Mouse (Mus musculus) heart, adult 2 months (tissue): ENCODE measurements around the gene Rsbn1. TPM values are rescaled to one million over a fixed set of nuclear protein-coding genes. Genes with fewer than 3 reads are reported as not detected.

Experiments used
- DNase-seq, 2 experiments: peaks; one replicate each; pipeline ENCODE4 v3.0.0; 2021
- H3K27ac ChIP-seq: fragments of 200-600 bp; 2 replicates; pipeline ENCODE4 v1.8.1; 2022
- H3K27me3 ChIP-seq: fragments of 200-500 bp; 2 replicates; pipeline ENCODE4 v1.6.1; 2012; ENCODE audit warnings: mild to moderate bottlenecking, low read length, inconsistent platforms, mixed read lengths; ENCODE audit not compliant: control insufficient read depth, insufficient read depth
- H3K36me3 ChIP-seq: fragments of 200-500 bp; 2 replicates; pipeline ENCODE4 v1.6.1; 2012; ENCODE audit warnings: low read length, inconsistent platforms; ENCODE audit not compliant: control insufficient read depth, insufficient read depth
- H3K4me1 ChIP-seq: fragments of 200-500 bp; 2 replicates; pipeline ENCODE4 v1.6.1; 2011; ENCODE audit warnings: low read length; ENCODE audit not compliant: control insufficient read depth, insufficient read depth
- H3K4me3 ChIP-seq: fragments of 200-600 bp; 2 replicates; pipeline ENCODE4 v1.8.1; 2022
- H3K79me2 ChIP-seq: fragments of 200-500 bp; replicated peaks from 2 replicates; pipeline ENCODE4 v1.6.1; 2012; ENCODE audit warnings: mild to moderate bottlenecking, inconsistent platforms, low read length, moderate library complexity, mixed read lengths; ENCODE audit not compliant: control insufficient read depth, insufficient read depth
- H3K9ac ChIP-seq: fragments of 200-500 bp; 2 replicates; pipeline ENCODE4 v1.6.1; 2012; ENCODE audit warnings: low read depth, mild to moderate bottlenecking, control low read depth, inconsistent platforms, low read length, mixed read lengths
- CTCF ChIP-seq: fragments of 200-600 bp; IDR thresholded peaks from 2 replicates; pipeline ENCODE4 v1.8.1; 2022; ENCODE audit warnings: antibody characterized with exemption, mild to moderate bottlenecking, moderate library complexity
- EP300 ChIP-seq: fragments of 200-500 bp; IDR thresholded peaks from 2 replicates; pipeline ENCODE4 v1.6.1; 2011; ENCODE audit warnings: low read depth, low read length, control low read depth; ENCODE audit not compliant: insufficient read depth
- POLR2A ChIP-seq: fragments of 200-500 bp; IDR thresholded peaks from 2 replicates; pipeline ENCODE4 v1.6.1; 2011; ENCODE audit warnings: mild to moderate bottlenecking, low read depth, low read length, control low read depth; ENCODE audit not compliant: insufficient read depth
- WGBS: fragments of 180-500 bp; shearing (Covaris S2); methylation state at CpG from one replicate; pipeline ENCODE4 v1.1.7; 2018; 5-methylcytosine and 5-hydroxymethylcytosine counted together
- intact Hi-C: fragments of 180-260 bp; cut with DNase I; formaldehyde crosslinking; loops from one replicate; pipeline ENCODE4 v1.15.1; 2025
- polyA plus RNA-seq: library from polyadenylated mRNA; depleted of rRNA; stranded (reverse); fragments of >200 nt; gene quantifications from 2 replicates; pipeline ENCODE4 v1.2.3, GENCODE M21; 2012; rRNA removed
- total RNA-seq, 2 experiments: library from RNA; stranded (reverse); gene quantifications; 2 replicates each; pipeline ENCODE4 v1.2.3; 2021

The Rsbn1 gene
- total and polyA plus RNA-seq, 3 experiments = 1.6 to 8.2 (median 7.9) TPM

GRCm38 (mm10) chr3:104009924-104010662 is 96.2 kb downstream of the Rsbn1 start:
- Histone ChIP-seq H3K36me3 (peaks cover 2% of the 10 kb centered on the region; the same call in 1 of the 2 replicates), H3K27ac (no peak overlapping the region), H3K4me3 (no peak overlapping the region), H3K4me1 (no peaks in the 10 kb centered on the region), H3K79me2 (no peaks in the 10 kb centered on the region), H3K27me3 (no peaks in the 10 kb centered on the region), H3K9ac (no peak overlapping the region)
- no peak for DNase-seq
- intact Hi-C loops = no loop called here
- WGBS = 86% methylated on average over 5 of the region's 5 CpGs
- peak; percentile 55 for TF ChIP-seq CTCF
- TF ChIP-seq EP300 = no peak

GRCm38 (mm10) chr3:104011972-104012371 is 98.1 kb downstream of the Rsbn1 start:
- H3K9ac ChIP-seq = no peak overlapping the region
- peaks cover 1% of the 10 kb centered on the region; the same call in 1 of the 2 replicates for H3K36me3 ChIP-seq
- no peak for TF ChIP-seq CTCF
- TF ChIP-seq EP300 = no peak
- TF ChIP-seq POLR2A = no peak
- no peaks in the 10 kb centered on the region for H3K4me1 ChIP-seq
- no peaks in the 10 kb centered on the region for H3K27me3 ChIP-seq
- no peak for DNase-seq
- intact Hi-C loops = no loop called here
- H3K79me2 ChIP-seq = no peaks in the 10 kb centered on the region
- no peak overlapping the region for H3K4me3 ChIP-seq
- 62% methylated on average over 2 of the region's 2 CpGs for WGBS
- no peak overlapping the region for H3K27ac ChIP-seq

Other genes with a start within 250 kb of the Rsbn1 start
- gene Olfml3, start 176.1 kb upstream of the Rsbn1 start, total RNA-seq = 1 to 10 TPM; 5.7 to 6.0 TPM
- 11.7 and 12.8 TPM in 2 replicates for gene Olfml3, start 176.1 kb upstream of the Rsbn1 start, polyA plus RNA-seq
- gene Gm10964, start 174.8 kb upstream of the Rsbn1 start, total RNA-seq = not detected
- gene Gm10964, start 174.8 kb upstream of the Rsbn1 start, polyA plus RNA-seq = not detected in 2 replicates
- 100 to 1,000 TPM in 1 of 2 experiments, 10 to 100 TPM in 1; 98.1 to 109 TPM for gene Hipk1, start 122.6 kb upstream of the Rsbn1 start, total RNA-seq
- 50.8 and 61.5 TPM in 2 replicates for gene Hipk1, start 122.6 kb upstream of the Rsbn1 start, polyA plus RNA-seq
- 10 to 100 TPM; 10.7 to 12.0 TPM for gene Dclre1b, start 104.7 kb upstream of the Rsbn1 start, total RNA-seq
- gene Dclre1b, start 104.7 kb upstream of the Rsbn1 start, polyA plus RNA-seq = 6.9 and 7.4 TPM in 2 replicates
- 10 to 100 TPM; 14.8 to 17.7 TPM for gene Ap4b1, start 104.6 kb upstream of the Rsbn1 start, total RNA-seq
- gene Ap4b1, start 104.6 kb upstream of the Rsbn1 start, polyA plus RNA-seq = 14.6 and 25.0 TPM in 2 replicates
- gene Gm43064, start 104.5 kb upstream of the Rsbn1 start, total RNA-seq = under 1 TPM in 1 of 2 experiments, not detected in 1; 0.10 TPM
- not detected in 2 replicates for gene Gm43064, start 104.5 kb upstream of the Rsbn1 start, polyA plus RNA-seq
- gene Bcl2l15, start 81.5 kb upstream of the Rsbn1 start, total RNA-seq = not detected
- gene Bcl2l15, start 81.5 kb upstream of the Rsbn1 start, polyA plus RNA-seq = not detected in 2 replicates
- 1 to 10 TPM in 1 of 2 experiments, under 1 TPM in 1; 0.68 to 1.0 TPM for gene Ptpn22, start 54.3 kb upstream of the Rsbn1 start, total RNA-seq
- 1.2 and 1.8 TPM in 2 replicates for gene Ptpn22, start 54.3 kb upstream of the Rsbn1 start, polyA plus RNA-seq
- gene Phtf1, start 54.0 kb downstream of the Rsbn1 start, total RNA-seq = 1 to 10 TPM; 6.8 to 8.0 TPM
- 1.9 and 4.5 TPM in 2 replicates for gene Phtf1, start 54.0 kb downstream of the Rsbn1 start, polyA plus RNA-seq